Mouse (Mus musculus): ENCODE results near the gene Slc2a8. TPM values are rescaled to one million over a fixed set of nuclear protein-coding genes. Genes with fewer than 3 reads are reported as not detected.
A peak's percentile ranks its signal among the peaks of the same experiment; 100 is the strongest.

The Slc2a8 gene
- polyA plus RNA-seq, 1 experiment, result 13.5 TPM

DNA sequence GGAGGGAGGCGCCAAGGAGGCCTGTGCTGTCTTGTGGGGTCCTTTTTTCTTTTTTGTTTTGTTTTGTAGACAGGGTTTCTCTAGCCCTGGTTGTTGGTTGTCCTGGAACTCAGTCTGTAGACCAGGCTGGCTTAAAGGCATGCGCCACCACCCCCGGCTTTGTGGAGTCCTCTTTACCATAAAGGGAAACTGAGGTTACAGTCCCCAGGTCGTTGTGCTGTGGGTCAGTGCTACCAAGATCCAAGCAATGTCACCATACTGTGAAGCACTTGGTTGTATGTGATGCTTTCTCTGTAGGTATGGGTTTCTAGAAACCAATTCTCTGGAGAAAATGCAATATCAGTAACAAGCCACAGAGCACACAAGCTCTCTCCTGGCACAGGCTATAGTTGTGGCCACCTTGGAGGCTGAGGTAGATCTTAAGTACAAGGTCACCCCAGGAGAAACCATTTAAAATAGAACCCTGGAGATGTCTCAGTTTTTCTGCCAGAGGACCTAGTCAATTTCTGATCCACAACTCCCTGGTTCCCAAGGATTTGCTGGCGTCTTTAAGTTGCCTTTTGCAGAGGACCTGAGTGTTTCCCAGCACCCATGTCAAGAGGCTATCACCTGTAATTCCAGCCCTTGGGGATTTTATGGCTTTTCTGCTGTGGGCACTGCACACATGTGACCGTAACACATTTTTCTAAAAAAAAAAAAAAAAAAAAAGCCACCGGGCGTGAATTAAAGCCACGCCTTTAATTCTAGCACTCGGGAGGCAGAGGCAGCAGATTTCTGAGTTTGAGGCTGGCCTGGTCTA, 17.0 kb downstream of the Slc2a8 start:
- no peak overlapping the region for H3ac ChIP-seq (ENCODE audit: control insufficient read depth, insufficient read length)
- no peaks in the 10 kb centered on the region for H3K27me3 ChIP-seq (ENCODE audit: control insufficient read depth, insufficient read depth, insufficient read length)
- peaks cover 26% of the 10 kb centered on the region for H3K36me3 ChIP-seq (ENCODE audit: control insufficient read depth, insufficient read depth)
- no peak for TF ChIP-seq SRF (IDR thresholded peaks at IDR 0.05; ENCODE audit: control insufficient read depth, insufficient read length, low read depth)
- TF ChIP-seq POLR2AphosphoS2 (IDR thresholded peaks at IDR 0.05; ENCODE audit: insufficient read length, low read depth), result peak; percentile 61
- TF ChIP-seq POLR2A (IDR thresholded peaks at IDR 0.05; ENCODE audit: insufficient read length, low read depth), result peak; percentile 49
- TF ChIP-seq E2F4 (IDR thresholded peaks at IDR 0.05; ENCODE audit: insufficient read depth), result no peak
- peaks cover 28% of the 10 kb centered on the region for H3K79me2 ChIP-seq (ENCODE audit: control insufficient read depth, insufficient read depth)
- peak overlapping the region; percentile 96 for H3K4me3 ChIP-seq
- peak overlapping the region; percentile 90 for H3K4me2 ChIP-seq (ENCODE audit: low read depth)

- peak overlapping the region; percentile 90 for H3K4me2 ChIP-seq (ENCODE audit: low read depth)
- H3K79me2 ChIP-seq (ENCODE audit: control insufficient read depth, insufficient read depth), result peaks cover 28% of the 10 kb centered on the region
- H3ac ChIP-seq (ENCODE audit: control insufficient read depth, insufficient read length), result no peak overlapping the region
- H3K27me3 ChIP-seq (ENCODE audit: control insufficient read depth, insufficient read depth, insufficient read length), result no peaks in the 10 kb centered on the region
- peaks cover 26% of the 10 kb centered on the region for H3K36me3 ChIP-seq (ENCODE audit: control insufficient read depth, insufficient read depth)
- TF ChIP-seq POLR2AphosphoS2 (IDR thresholded peaks at IDR 0.05; ENCODE audit: insufficient read length, low read depth) (no peak), E2F4 (IDR thresholded peaks at IDR 0.05; ENCODE audit: insufficient read depth) (no peak), MYOD1 (IDR thresholded peaks at IDR 0.05; ENCODE audit: control insufficient read depth in 1 of 3, insufficient read length in 2 of 3, low read depth in 2 of 3) (no peak), TCF12 (IDR thresholded peaks at IDR 0.05; ENCODE audit: insufficient read depth, poor library complexity, severe bottlenecking) (no peak), POLR2A (IDR thresholded peaks at IDR 0.05; ENCODE audit: insufficient read length, low read depth) (no peak), MAX (IDR thresholded peaks at IDR 0.05; ENCODE audit: low read depth) (no peak), SRF (IDR thresholded peaks at IDR 0.05; ENCODE audit: control insufficient read depth, insufficient read length, low read depth) (no peak), REST (IDR thresholded peaks at IDR 0.05; ENCODE audit: insufficient read depth, insufficient read length) (no peak), TCF3 (IDR thresholded peaks at IDR 0.05; ENCODE audit: insufficient read length, low read depth) (no peak), CEBPB (IDR thresholded peaks at IDR 0.05; ENCODE audit: insufficient read depth, poor library complexity, severe bottlenecking) (no peak), USF1 (IDR thresholded peaks at IDR 0.05; ENCODE audit: low read depth) (no peak)
- H3K4me3 ChIP-seq, result peak overlapping the region; percentile 96
Measured at GRCm38 (mm10) chr2:32963981-32964380, 17.9 kb downstream of the Slc2a8 start.

DNA sequence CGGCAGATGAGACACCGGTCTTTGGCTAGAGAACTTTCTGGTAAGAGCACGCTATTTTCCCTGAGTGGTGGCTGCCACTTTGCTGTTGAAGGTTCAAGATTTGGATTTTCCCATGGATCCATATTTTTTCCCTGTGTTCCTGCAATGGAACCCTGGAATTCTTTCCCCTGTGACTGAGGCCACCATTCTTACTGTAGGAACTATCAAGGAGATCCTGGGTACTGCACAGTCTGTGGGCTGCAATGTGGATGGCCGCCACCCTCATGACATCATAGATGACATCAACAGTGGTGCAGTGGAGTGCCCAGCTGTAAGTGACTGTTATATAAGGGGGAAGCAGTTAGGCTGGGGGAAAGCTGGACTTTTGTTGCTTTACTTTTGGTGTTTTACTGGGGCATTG, 18.3 kb downstream of the Slc2a8 start:
- no peaks in the 10 kb centered on the region for H3K27me3 ChIP-seq (ENCODE audit: control insufficient read depth, insufficient read depth, insufficient read length)
- no peak for TF ChIP-seq MAX (IDR thresholded peaks at IDR 0.05; ENCODE audit: low read depth)
- no peak for TF ChIP-seq REST (IDR thresholded peaks at IDR 0.05; ENCODE audit: insufficient read depth, insufficient read length)
- TF ChIP-seq POLR2AphosphoS2 (IDR thresholded peaks at IDR 0.05; ENCODE audit: insufficient read length, low read depth), result no peak
- TF ChIP-seq TCF12 (IDR thresholded peaks at IDR 0.05; ENCODE audit: insufficient read depth, poor library complexity, severe bottlenecking), result no peak
- TF ChIP-seq POLR2A (IDR thresholded peaks at IDR 0.05; ENCODE audit: insufficient read length, low read depth), result no peak
- TF ChIP-seq USF1 (IDR thresholded peaks at IDR 0.05; ENCODE audit: low read depth), result no peak
- peak overlapping the region; percentile 96 for H3K4me3 ChIP-seq
- no peak overlapping the region for H3ac ChIP-seq (ENCODE audit: control insufficient read depth, insufficient read length)
- peak overlapping the region; percentile 90 for H3K4me2 ChIP-seq (ENCODE audit: low read depth)
- H3K79me2 ChIP-seq (ENCODE audit: control insufficient read depth, insufficient read depth), result peaks cover 28% of the 10 kb centered on the region
- H3K36me3 ChIP-seq (ENCODE audit: control insufficient read depth, insufficient read depth), result peaks cover 26% of the 10 kb centered on the region

- peak overlapping the region; percentile 52 for H3ac ChIP-seq (ENCODE audit: control insufficient read depth, insufficient read length)
- H3K4me3 ChIP-seq, result peak overlapping the region; percentile 96
- H3K4me2 ChIP-seq (ENCODE audit: low read depth), result peak overlapping the region; percentile 90
- TF ChIP-seq POLR2A (IDR thresholded peaks at IDR 0.05; ENCODE audit: insufficient read length, low read depth) (no peak), TCF3 (IDR thresholded peaks at IDR 0.05; ENCODE audit: insufficient read length, low read depth) (no peak), REST (IDR thresholded peaks at IDR 0.05; ENCODE audit: insufficient read depth, insufficient read length) (no peak), E2F4 (IDR thresholded peaks at IDR 0.05; ENCODE audit: insufficient read depth) (no peak), POLR2AphosphoS2 (IDR thresholded peaks at IDR 0.05; ENCODE audit: insufficient read length, low read depth) (no peak), MYOD1 (IDR thresholded peaks at IDR 0.05; ENCODE audit: control insufficient read depth in 1 of 3, insufficient read length in 2 of 3, low read depth in 2 of 3) (no peak), MYOG (IDR thresholded peaks at IDR 0.05; ENCODE audit: control insufficient read depth in 1 of 3, insufficient read depth in 1 of 3, insufficient read length in 2 of 3, low read depth in 2 of 3) (no peak), MAX (IDR thresholded peaks at IDR 0.05; ENCODE audit: low read depth) (no peak), TCF12 (IDR thresholded peaks at IDR 0.05; ENCODE audit: insufficient read depth, poor library complexity, severe bottlenecking) (no peak), CEBPB (IDR thresholded peaks at IDR 0.05; ENCODE audit: insufficient read depth, poor library complexity, severe bottlenecking) (no peak), SRF (IDR thresholded peaks at IDR 0.05; ENCODE audit: control insufficient read depth, insufficient read length, low read depth) (no peak), USF1 (IDR thresholded peaks at IDR 0.05; ENCODE audit: low read depth) (no peak)
- H3K27me3 ChIP-seq (ENCODE audit: control insufficient read depth, insufficient read depth, insufficient read length), result no peaks in the 10 kb centered on the region
- peaks cover 28% of the 10 kb centered on the region for H3K79me2 ChIP-seq (ENCODE audit: control insufficient read depth, insufficient read depth)
- H3K36me3 ChIP-seq (ENCODE audit: control insufficient read depth, insufficient read depth), result peaks cover 26% of the 10 kb centered on the region
Measured at GRCm38 (mm10) chr2:32962875-32963220, 19.0 kb downstream of the Slc2a8 start.
